Mouse (Mus musculus) E14TG2a.4 (cell line): ENCODE data around the gene Edar.
A peak's percentile ranks its signal among the peaks of the same experiment; 100 is the strongest.

Experiments used
- CTCF ChIP-seq: conservative IDR thresholded peaks from 2 replicates; pipeline ENCODE4 v1.5.1; 2014; ENCODE audit warnings: low read length
- NANOG ChIP-seq: IDR thresholded peaks from 2 replicates; pipeline ENCODE4 v1.6.1; 2014; ENCODE audit warnings: borderline replicate concordance, low read length, mixed read lengths
- POU5F1 ChIP-seq: IDR thresholded peaks from 2 replicates; pipeline ENCODE4 v1.6.1; 2014; ENCODE audit warnings: low read length, borderline replicate concordance

- TF ChIP-seq CTCF = peak; percentile 69
- no peak for TF ChIP-seq NANOG
- TF ChIP-seq POU5F1 = no peak
Observed at GRCm38 (mm10) chr10:58673278-58674061, 2.0 kb downstream of the Edar start.
